Mouse (Mus musculus) sigmoid colon, adult 10 weeks (tissue): ENCODE measurements around the gene Gm13277. TPM values are rescaled to one million over a fixed set of nuclear protein-coding genes. Genes with fewer than 3 reads are reported as not detected.

Source experiments
- polyA plus RNA-seq: library from polyadenylated mRNA; stranded (reverse); fragments of 350-450 nt; fragmentation: Illumina TruSeq; extraction: RNeasy Lipid Tissue Mini Kit (QIAGEN cat#74804); gene quantifications from one replicate; pipeline ENCODE4 v1.2.3, GENCODE M21; 2014; ENCODE audit warnings: low read depth, low replicate concordance

Gm13277 gene
- not detected for polyA plus RNA-seq

DNA sequence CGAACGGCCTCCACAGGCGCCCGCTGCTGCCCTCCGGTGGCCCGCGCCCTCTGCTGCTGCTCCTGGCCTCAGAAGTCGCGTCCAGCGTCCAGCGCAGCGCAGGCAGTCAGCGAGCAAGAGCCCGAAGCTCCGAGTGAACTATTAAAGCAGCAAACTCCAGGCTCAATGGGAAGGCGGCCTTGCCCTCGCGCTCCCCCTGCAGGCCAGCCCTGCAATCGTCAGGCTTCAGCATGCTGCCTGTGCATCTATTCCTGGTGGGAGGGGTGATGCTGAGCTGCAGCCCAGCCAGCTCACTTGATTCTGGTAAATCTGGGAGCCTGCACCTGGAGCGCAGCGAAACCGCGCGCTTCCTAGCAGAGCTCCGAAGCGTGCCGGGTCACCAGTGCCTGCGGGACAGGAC lies at the start of gene Gm13277:
Gene Gm13277 (plus strand): TSS at position 231 of the 400 bp plus-strand sequence.

DNA sequence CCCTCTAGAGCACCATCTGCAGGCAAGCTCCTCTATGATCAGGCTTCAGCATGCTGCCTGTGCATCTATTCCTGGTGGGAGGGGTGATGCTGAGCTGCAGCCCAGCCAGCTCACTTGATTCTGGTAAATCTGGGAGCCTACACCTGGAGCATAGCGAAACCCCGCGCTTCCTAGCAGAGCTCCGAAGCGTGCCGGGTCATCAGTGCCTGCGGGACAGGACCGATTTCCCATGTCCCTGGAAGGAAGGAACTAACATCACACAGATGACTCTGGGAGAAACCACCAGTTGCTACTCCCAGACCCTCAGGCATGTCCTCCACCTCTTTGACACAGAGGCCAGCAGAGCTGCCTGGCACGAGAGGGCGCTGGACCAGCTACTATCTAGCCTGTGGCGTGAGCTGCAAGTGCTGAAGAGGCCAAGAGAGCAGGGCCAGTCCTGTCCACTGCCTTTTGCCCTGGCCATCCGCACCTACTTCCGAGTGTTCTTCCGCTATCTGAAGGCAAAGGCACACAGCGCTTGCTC lies 33.6 kb upstream of the Gm13277 start, which contains the start of gene Gm13271:
Gene Gm13271 (plus strand): TSS at position 51 of the 523 bp plus-strand sequence.

DNA sequence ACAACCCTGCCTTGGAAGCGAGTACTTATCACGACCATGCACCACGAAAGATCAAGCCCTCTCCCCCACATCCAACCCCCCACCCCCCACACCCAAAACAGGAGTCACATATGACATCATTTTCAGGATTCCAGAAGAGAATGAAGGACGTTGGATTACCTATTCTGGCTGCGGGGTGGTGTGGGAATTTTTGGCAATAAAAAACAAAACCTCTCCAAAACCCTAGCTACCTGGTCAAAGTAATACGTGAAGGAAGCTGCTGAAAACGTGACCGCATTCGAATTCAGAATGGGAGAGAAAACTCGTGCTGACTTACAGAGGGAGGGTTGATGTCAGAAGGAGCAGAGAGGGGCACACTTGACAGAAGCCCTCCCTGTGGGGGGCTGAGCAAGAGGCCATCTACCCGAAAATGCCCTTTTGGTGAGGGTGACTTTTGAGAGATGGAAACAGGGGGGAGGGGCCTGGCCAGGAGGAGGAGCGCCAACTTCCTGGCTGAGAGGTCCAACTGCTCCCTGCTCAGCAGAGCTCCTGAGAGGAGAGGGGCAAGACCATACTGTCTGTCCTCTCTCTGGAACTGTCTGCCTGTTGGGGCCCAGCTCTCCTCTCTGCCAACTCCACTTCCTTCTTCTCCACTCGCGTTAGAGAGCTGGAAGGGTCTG lies 28.7 kb upstream of the Gm13277 start, which contains the start of gene Gm13283:
Gene Gm13283 (plus strand): TSS at position 510 of the 659 bp plus-strand sequence.

GRCm38 (mm10) chr4:88773534-88773933 lies 14.9 kb upstream of the Gm13277 start, which contains the start of gene Gm13290:
TSS of gene Gm13290 (plus strand) at chr4:88773834.

GRCm38 (mm10) chr4:88776622-88777021 lies 11.8 kb upstream of the Gm13277 start, which contains the start of gene Gm13289:
TSS of gene Gm13289 (plus strand) at chr4:88776922.

DNA sequence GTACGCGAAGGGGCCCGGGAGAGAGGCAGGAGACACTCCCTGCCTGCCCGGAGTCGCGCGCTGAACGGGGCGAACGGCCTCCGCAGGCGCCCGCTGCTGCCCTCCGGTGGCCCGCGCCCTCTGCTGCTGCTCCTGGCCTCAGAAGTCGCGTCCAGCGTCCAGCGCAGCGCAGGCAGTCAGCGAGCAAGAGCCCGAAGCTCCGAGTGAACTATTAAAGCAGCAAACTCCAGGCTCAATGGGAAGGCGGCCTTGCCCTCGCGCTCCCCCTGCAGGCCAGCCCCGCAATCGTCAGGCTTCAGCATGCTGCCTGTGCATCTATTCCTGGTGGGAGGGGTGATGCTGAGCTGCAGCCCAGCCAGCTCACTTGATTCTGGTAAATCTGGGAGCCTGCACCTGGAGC lies 8.9 kb upstream of the Gm13277 start, which contains the start of gene Gm13272:
Gene Gm13272 (plus strand): TSS at position 301 of the 400 bp plus-strand sequence.

GRCm38 (mm10) chr4:88781831-88782230 lies 6.6 kb upstream of the Gm13277 start, which contains the start of gene Ifnz:
TSS of gene Ifnz (plus strand) at chr4:88782131.

GRCm38 (mm10) chr4:88785409-88785808 lies 3.0 kb upstream of the Gm13277 start, which contains the start of gene Gm13276:
TSS of gene Gm13276 (plus strand) at chr4:88785709.

GRCm38 (mm10) chr4:88791250-88791649 lies 2.8 kb downstream of the Gm13277 start, which contains the start of gene Gm13278:
TSS of gene Gm13278 (plus strand) at chr4:88791550.

GRCm38 (mm10) chr4:88793936-88794675 lies 5.7 kb downstream of the Gm13277 start, which contains the start of gene Gm13275:
TSS of gene Gm13275 (plus strand) at chr4:88794487.

GRCm38 (mm10) chr4:88797097-88797496 lies 8.7 kb downstream of the Gm13277 start, which contains the start of gene Gm13279:
TSS of gene Gm13279 (plus strand) at chr4:88797397.

DNA sequence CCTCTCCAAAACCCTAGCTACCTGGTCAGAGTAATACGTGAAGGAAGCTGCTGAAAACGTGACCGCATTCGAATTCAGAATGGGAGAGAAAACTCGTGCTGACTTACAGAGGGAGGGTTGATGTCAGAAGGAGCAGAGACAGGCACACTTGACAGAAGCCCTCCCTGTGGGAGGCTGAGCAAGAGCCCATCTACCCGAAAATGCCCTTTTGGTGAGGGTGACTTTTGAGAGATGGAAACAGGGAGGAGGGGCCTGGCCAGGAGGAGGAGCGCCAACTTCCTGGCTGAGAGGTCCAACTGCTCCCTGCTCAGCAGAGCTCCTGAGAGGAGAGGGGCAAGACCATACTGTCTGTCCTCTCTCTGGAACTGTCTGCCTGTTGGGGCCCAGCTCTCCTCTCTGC lies 10.9 kb downstream of the Gm13277 start, which contains the start of gene Gm13285:
Gene Gm13285 (plus strand): TSS at position 301 of the 400 bp plus-strand sequence.

DNA sequence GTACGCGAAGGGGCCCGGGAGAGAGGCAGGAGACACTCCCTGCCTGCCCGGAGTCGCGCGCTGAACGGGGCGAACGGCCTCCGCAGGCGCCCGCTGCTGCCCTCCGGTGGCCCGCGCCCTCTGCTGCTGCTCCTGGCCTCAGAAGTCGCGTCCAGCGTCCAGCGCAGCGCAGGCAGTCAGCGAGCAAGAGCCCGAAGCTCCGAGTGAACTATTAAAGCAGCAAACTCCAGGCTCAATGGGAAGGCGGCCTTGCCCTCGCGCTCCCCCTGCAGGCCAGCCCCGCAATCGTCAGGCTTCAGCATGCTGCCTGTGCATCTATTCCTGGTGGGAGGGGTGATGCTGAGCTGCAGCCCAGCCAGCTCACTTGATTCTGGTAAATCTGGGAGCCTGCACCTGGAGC lies 14.5 kb downstream of the Gm13277 start, which contains the start of gene Gm13287:
Gene Gm13287 (plus strand): TSS at position 301 of the 400 bp plus-strand sequence.

DNA sequence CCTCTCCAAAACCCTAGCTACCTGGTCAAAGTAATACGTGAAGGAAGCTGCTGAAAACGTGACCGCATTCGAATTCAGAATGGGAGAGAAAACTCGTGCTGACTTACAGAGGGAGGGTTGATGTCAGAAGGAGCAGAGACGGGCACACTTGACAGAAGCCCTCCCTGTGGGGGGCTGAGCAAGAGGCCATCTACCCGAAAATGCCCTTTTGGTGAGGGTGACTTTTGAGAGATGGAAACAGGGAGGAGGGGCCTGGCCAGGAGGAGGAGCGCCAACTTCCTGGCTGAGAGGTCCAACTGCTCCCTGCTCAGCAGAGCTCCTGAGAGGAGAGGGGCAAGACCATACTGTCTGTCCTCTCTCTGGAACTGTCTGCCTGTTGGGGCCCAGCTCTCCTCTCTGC lies 16.8 kb downstream of the Gm13277 start, which contains the start of gene Gm13288:
Gene Gm13288 (plus strand): TSS at position 301 of the 400 bp plus-strand sequence.

GRCm38 (mm10) chr4:88815928-88816327 lies 27.5 kb downstream of the Gm13277 start, which contains the start of gene Ifna7:
TSS of gene Ifna7 (plus strand) at chr4:88816228.

GRCm38 (mm10) chr4:88819659-88820058 lies 31.2 kb downstream of the Gm13277 start, which contains the start of gene Ifna11:
TSS of gene Ifna11 (plus strand) at chr4:88819959.

DNA sequence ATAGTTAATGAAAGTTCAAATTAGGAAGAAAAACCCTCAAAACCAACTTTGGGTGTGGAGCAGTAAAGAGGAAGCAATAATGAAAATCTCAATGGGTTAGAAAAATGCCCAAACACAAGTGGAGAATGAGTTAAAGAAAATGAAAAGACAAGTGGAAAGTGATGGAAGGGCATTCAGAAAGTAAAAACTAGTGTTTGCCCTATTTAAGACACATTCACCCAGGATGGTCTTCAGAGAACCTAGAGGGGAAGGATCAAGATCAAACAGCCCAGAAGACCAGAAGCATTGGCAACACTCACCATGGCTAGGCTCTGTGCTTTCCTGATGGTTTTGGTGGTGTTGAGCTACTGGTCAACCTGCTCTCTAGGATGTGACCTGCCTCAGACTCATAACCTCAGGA lies 38.7 kb downstream of the Gm13277 start, which contains the start of gene Ifna6:
Gene Ifna6 (plus strand): TSS at position 301 of the 400 bp plus-strand sequence.

GRCm38 (mm10) chr4:88835225-88835624 lies 46.8 kb downstream of the Gm13277 start, which contains the start of gene Ifna5:
TSS of gene Ifna5 (plus strand) at chr4:88835525.

